Mouse (Mus musculus) effector memory CD4-positive, alpha-beta T cell, adult 5 months (primary cell): ENCODE measurements around the gene Nox3. TPM values are rescaled to one million over a fixed set of nuclear protein-coding genes. Genes with fewer than 3 reads are reported as not detected.

Source experiments
- polyA plus RNA-seq: library from polyadenylated mRNA; unstranded; fragments of 100-300 nt; shearing (Covaris generic); gene quantifications from one replicate; pipeline ENCODE4 v1.2.1, GENCODE M21; 2017

Gene Nox3
- not detected for polyA plus RNA-seq

DNA sequence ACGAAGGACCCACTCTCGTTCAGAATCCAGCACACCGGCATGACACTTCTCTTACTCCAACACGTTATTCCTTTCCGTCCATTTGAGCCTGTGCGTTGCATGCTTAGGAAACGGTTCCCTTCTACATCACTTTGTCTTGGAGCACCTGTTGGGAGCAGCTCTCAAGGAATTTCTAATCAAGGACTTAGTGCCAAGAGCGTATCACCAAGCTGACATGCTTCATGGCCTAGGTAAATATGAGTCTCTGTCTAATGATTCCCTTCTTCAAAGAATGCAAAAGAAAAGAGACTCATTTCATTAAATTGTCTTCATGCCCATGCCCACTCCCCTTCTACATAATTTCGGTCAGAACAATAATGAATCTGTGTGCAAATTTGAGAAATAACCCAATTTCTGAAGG is at the start of gene Nox3:
Nox3 (minus strand) TSS at position 101 of the 400 bp plus-strand sequence.

Other genes with a start within 250 kb of the Nox3 start
- not detected for gene Cldn20, start 163.7 kb downstream of the Nox3 start, polyA plus RNA-seq
- 7.6 TPM for gene Tfb1m, start 138.5 kb downstream of the Nox3 start, polyA plus RNA-seq